Mouse (Mus musculus) myocyte (in vitro differentiated cells): ENCODE measurements around the gene Syce1l. TPM values are rescaled to one million over a fixed set of nuclear protein-coding genes. Genes with fewer than 3 reads are reported as not detected.

Experiments
- H3K27me3 ChIP-seq: one replicate; pipeline ENCODE4 v1.6.1; 2011; ENCODE audit not compliant: control insufficient read depth, insufficient read depth, insufficient read length
- H3K36me3 ChIP-seq: one replicate; pipeline ENCODE4 v1.6.1; 2011; ENCODE audit not compliant: control insufficient read depth, insufficient read depth
- H3K4me2 ChIP-seq: one replicate; pipeline ENCODE4 v1.6.1; 2011; ENCODE audit warnings: low read depth, control low read depth
- H3K4me3 ChIP-seq: one replicate; pipeline ENCODE4 v1.5.1; 2011; ENCODE audit warnings: mild to moderate bottlenecking, control low read depth, moderate library complexity
- H3K79me2 ChIP-seq: one replicate; pipeline ENCODE4 v1.6.1; 2011; ENCODE audit not compliant: control insufficient read depth, insufficient read depth
- H3ac ChIP-seq: one replicate; pipeline ENCODE4 v1.6.1; 2011; ENCODE audit not compliant: control insufficient read depth, insufficient read length
- CEBPB ChIP-seq: IDR thresholded peaks from 2 replicates; pipeline ENCODE4 v1.6.1; 2011; ENCODE audit warnings: mild to moderate bottlenecking, moderate library complexity; ENCODE audit not compliant: poor library complexity, insufficient read depth, severe bottlenecking
- E2F4 ChIP-seq: IDR thresholded peaks from one replicate; pipeline ENCODE4 v1.6.1; 2011; ENCODE audit warnings: mild to moderate bottlenecking, control low read depth, moderate library complexity; ENCODE audit not compliant: insufficient read depth
- MAX ChIP-seq: IDR thresholded peaks from one replicate; pipeline ENCODE4 v1.6.1; 2011; ENCODE audit warnings: low read depth, mild to moderate bottlenecking, control low read depth
- MYOD1 ChIP-seq, 3 experiments: IDR thresholded peaks; one replicate each; pipeline ENCODE4 v1.6.1; 2011; ENCODE audit warnings: control low read depth in 2 of 3, low read depth in 2 of 3, mild to moderate bottlenecking in 2 of 3, moderate library complexity in 1 of 3; ENCODE audit not compliant: insufficient read length in 2 of 3, control insufficient read depth in 1 of 3
- MYOG ChIP-seq, 3 experiments: IDR thresholded peaks; one replicate each; pipeline ENCODE4 v1.6.1; 2011; ENCODE audit warnings: control low read depth in 2 of 3, low read depth in 2 of 3, mild to moderate bottlenecking in 2 of 3; ENCODE audit not compliant: insufficient read length in 2 of 3, control insufficient read depth in 1 of 3, insufficient read depth in 1 of 3
- POLR2A ChIP-seq: IDR thresholded peaks from one replicate; pipeline ENCODE4 v1.6.1; 2011; ENCODE audit warnings: low read depth, mild to moderate bottlenecking, control low read depth, moderate library complexity; ENCODE audit not compliant: insufficient read length
- POLR2AphosphoS2 ChIP-seq: IDR thresholded peaks from one replicate; pipeline ENCODE4 v1.6.1; 2011; ENCODE audit warnings: low read depth, control low read depth; ENCODE audit not compliant: insufficient read length
- REST ChIP-seq: IDR thresholded peaks from one replicate; pipeline ENCODE4 v1.6.1; 2011; ENCODE audit warnings: mild to moderate bottlenecking, control low read depth, moderate library complexity; ENCODE audit not compliant: insufficient read depth, insufficient read length
- SRF ChIP-seq: IDR thresholded peaks from one replicate; pipeline ENCODE4 v1.6.1; 2011; ENCODE audit warnings: low read depth; ENCODE audit not compliant: control insufficient read depth, insufficient read length
- TCF12 ChIP-seq: IDR thresholded peaks from one replicate; pipeline ENCODE4 v1.6.1; 2011; ENCODE audit warnings: mild to moderate bottlenecking, control low read depth; ENCODE audit not compliant: poor library complexity, insufficient read depth, severe bottlenecking
- TCF3 ChIP-seq: IDR thresholded peaks from one replicate; pipeline ENCODE4 v1.6.1; 2011; ENCODE audit warnings: low read depth, control low read depth; ENCODE audit not compliant: insufficient read length
- USF1 ChIP-seq: IDR thresholded peaks from one replicate; pipeline ENCODE4 v1.6.1; 2011; ENCODE audit warnings: low read depth, mild to moderate bottlenecking, control low read depth, moderate library complexity
- polyA plus RNA-seq: library from polyadenylated mRNA; unstranded; fragments of >200 nt; fragmentation: generic; extraction: Trizol; gene quantifications from one replicate; pipeline ENCODE4 v1.2.1, GENCODE M21; 2012; ENCODE audit warnings: missing spikeins

Gene Syce1l
- polyA plus RNA-seq, 1 experiment = not detected

GRCm38 (mm10) chr8:113679361-113679760 is 36.3 kb downstream of the Syce1l start:
- TF ChIP-seq SRF = no peak
- no peak for TF ChIP-seq REST
- no peak for TF ChIP-seq USF1
- no peak for TF ChIP-seq MYOG (IDR thresholded peaks at IDR 0.05; ENCODE audit: control insufficient read depth in 1 of 3, insufficient read depth in 1 of 3, insufficient read length in 2 of 3, low read depth in 2 of 3)
- no peak for TF ChIP-seq POLR2AphosphoS2
- no peak for TF ChIP-seq E2F4
- no peak for TF ChIP-seq TCF12
- TF ChIP-seq CEBPB = no peak

GRCm38 (mm10) chr8:113687889-113688542 is 45.0 kb downstream of the Syce1l start:
- Histone ChIP-seq H3ac (no peak overlapping the region), H3K4me2 (no peak overlapping the region), H3K36me3 (no peaks in the 10 kb centered on the region), H3K27me3 (no peaks in the 10 kb centered on the region), H3K4me3 (no peak overlapping the region), H3K79me2 (no peaks in the 10 kb centered on the region)
- TF ChIP-seq TCF3 (no peak), MYOG (IDR thresholded peaks at IDR 0.05; ENCODE audit: control insufficient read depth in 1 of 3, insufficient read depth in 1 of 3, insufficient read length in 2 of 3, low read depth in 2 of 3) (no peak), POLR2AphosphoS2 (no peak), TCF12 (no peak), MAX (no peak), USF1 (no peak), E2F4 (no peak), SRF (no peak), CEBPB (no peak), POLR2A (no peak), REST (no peak), MYOD1 (IDR thresholded peaks at IDR 0.05; ENCODE audit: control insufficient read depth in 1 of 3, insufficient read length in 2 of 3, low read depth in 2 of 3) (no peak)

More at GRCm38 (mm10) chr8:113679361-113679760, 36.3 kb downstream of the Syce1l start:
- no peak overlapping the region for H3K4me3 ChIP-seq
- H3K27me3 ChIP-seq = no peaks in the 10 kb centered on the region
- H3K79me2 ChIP-seq = no peaks in the 10 kb centered on the region
- H3ac ChIP-seq = no peak overlapping the region
- H3K4me2 ChIP-seq = no peak overlapping the region
- no peaks in the 10 kb centered on the region for H3K36me3 ChIP-seq

DNA sequence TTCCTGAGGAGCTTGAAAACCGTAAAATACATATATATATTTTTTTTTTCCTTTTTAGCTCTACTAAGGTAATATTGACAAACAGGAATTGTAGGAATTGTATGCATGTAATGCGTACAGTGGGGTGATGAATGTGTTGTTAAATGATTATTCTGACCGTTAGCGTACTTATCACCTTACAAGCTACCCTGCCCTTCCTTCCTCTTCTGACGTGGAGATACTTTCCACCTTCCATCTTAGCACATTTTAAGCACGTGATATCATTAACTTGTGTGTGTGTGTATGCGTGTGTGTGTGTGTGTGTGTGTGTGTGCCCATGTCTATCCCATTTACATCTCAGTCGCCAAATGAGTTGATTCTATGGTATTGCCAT is 45.5 kb downstream of the Syce1l start:
- no peak overlapping the region for H3K4me3 ChIP-seq
- H3K79me2 ChIP-seq = no peaks in the 10 kb centered on the region
- H3ac ChIP-seq = no peak overlapping the region
- no peaks in the 10 kb centered on the region for H3K36me3 ChIP-seq
- TF ChIP-seq MYOD1 (IDR thresholded peaks at IDR 0.05; ENCODE audit: control insufficient read depth in 1 of 3, insufficient read length in 2 of 3, low read depth in 2 of 3) (no peak), TCF12 (no peak), POLR2AphosphoS2 (no peak), REST (no peak), TCF3 (no peak), MAX (no peak), MYOG (IDR thresholded peaks at IDR 0.05; ENCODE audit: control insufficient read depth in 1 of 3, insufficient read depth in 1 of 3, insufficient read length in 2 of 3, low read depth in 2 of 3) (no peak), E2F4 (no peak), POLR2A (no peak), USF1 (no peak), CEBPB (no peak)
- H3K4me2 ChIP-seq = no peak overlapping the region
- no peaks in the 10 kb centered on the region for H3K27me3 ChIP-seq

DNA sequence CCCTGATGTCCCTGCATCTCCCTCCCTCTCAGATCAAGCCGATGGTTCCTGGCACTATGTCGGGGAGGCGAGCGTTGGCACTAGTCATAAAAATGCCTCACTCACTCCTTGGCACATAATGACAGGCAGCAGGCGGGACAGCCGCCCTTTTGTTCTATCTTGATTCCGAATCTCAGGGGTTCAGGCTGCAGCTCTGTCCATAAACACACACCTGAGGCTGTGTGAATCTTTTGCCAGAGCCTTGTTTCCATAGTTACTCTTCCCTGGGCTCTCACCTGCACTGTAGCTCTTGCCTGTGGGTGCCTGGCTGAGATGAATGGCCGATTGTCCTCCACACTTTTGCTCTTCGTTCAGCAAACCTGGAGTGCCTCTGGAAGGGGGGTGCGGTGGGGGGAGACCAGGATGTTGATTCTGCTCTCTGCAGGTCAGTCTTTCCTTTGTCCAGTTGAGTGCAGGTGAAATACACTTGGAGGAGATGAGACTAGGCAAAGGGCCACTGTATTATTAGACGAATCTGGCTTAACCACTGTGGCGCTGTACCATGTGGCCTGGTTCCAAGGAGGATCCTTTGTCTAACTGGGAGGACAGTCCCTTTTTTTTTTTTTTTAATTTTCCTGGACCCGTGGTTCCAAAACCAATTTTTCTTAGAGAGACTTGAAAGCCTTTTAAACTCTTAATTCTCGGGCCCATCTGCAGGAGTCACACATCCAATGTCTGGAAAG is 48.8 kb downstream of the Syce1l start:
- Histone ChIP-seq H3K79me2 (no peaks in the 10 kb centered on the region), H3K36me3 (no peaks in the 10 kb centered on the region), H3K4me3 (no peak overlapping the region), H3ac (no peak overlapping the region), H3K27me3 (no peaks in the 10 kb centered on the region), H3K4me2 (no peak overlapping the region)
- TF ChIP-seq CEBPB = no peak
- TF ChIP-seq POLR2AphosphoS2 = no peak
- no peak for TF ChIP-seq TCF12
- TF ChIP-seq POLR2A = no peak
- TF ChIP-seq SRF = no peak
- no peak for TF ChIP-seq TCF3
- TF ChIP-seq REST = no peak
- TF ChIP-seq MYOG (IDR thresholded peaks at IDR 0.05; ENCODE audit: control insufficient read depth in 1 of 3, insufficient read depth in 1 of 3, insufficient read length in 2 of 3, low read depth in 2 of 3) = no peak
- TF ChIP-seq USF1 = no peak
- TF ChIP-seq E2F4 = no peak
- no peak for TF ChIP-seq MYOD1 (IDR thresholded peaks at IDR 0.05; ENCODE audit: control insufficient read depth in 1 of 3, insufficient read length in 2 of 3, low read depth in 2 of 3)
- TF ChIP-seq MAX = no peak

GRCm38 (mm10) chr8:113704968-113705367 is 62.0 kb downstream of the Syce1l start:
- H3K4me2 ChIP-seq = no peak overlapping the region
- no peaks in the 10 kb centered on the region for H3K27me3 ChIP-seq
- H3ac ChIP-seq = no peak overlapping the region
- no peaks in the 10 kb centered on the region for H3K36me3 ChIP-seq
- H3K4me3 ChIP-seq = no peak overlapping the region
- H3K79me2 ChIP-seq = no peaks in the 10 kb centered on the region
- TF ChIP-seq POLR2A = no peak
- TF ChIP-seq MYOD1 (IDR thresholded peaks at IDR 0.05; ENCODE audit: control insufficient read depth in 1 of 3, insufficient read length in 2 of 3, low read depth in 2 of 3) = no peak
- no peak for TF ChIP-seq TCF3
- TF ChIP-seq CEBPB = no peak
- no peak for TF ChIP-seq USF1

Other genes with a start within 250 kb of the Syce1l start
- gene Mon1b, start 7.6 kb upstream of the Syce1l start, polyA plus RNA-seq = 4.9 TPM
- not detected for gene Adamts18, start 205.5 kb downstream of the Syce1l start, polyA plus RNA-seq